Mouse (Mus musculus) retina, postnatal 1 day (tissue): ENCODE measurements at regions not wholly inside any gene's neighbourhood (a gene's known extent, or its start where the extent isn't known, plus 50 kb on each side); places are given as distances from the start of the nearest gene placed in this dataset.

Experiments used
- DNase-seq: peaks from one replicate; pipeline ENCODE4 v3.0.0-alpha.2; 2012

DNA sequence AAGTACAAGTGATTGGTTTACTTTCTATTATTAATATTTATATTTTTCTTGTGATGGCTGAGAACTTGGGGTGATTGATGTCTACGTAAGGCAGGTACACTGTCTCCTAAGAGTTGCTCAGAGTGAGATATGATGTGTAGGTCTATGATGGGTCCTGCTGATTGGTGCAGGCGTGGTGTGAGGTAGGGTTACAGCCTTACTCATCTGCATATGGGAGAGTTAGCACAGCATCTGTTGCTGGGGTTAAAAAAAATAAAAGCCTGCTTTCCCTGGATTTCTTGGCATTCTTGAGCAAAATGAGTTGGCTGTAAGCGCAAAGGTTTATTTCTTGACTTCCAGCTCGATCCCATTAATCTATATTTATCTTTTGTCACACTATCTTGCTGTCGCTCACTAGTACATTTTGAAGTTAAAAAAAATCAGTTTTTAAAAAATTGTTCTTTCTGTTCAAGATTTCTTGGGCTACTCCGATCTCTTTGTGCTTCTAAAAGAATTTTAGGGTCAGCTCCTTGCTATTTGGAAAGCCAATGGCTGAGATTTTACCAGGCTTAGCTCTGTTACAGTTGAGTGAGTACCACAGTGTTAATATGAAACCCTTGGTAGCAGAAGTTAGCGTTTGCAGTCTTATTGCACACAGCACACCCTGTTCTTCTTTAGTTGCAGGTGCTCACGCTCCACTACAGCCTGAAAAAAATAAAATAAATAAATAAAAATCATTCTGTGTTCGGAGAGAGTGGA lies 482.0 kb downstream of the Plekhb2 start:
- no peak for DNase-seq

DNA sequence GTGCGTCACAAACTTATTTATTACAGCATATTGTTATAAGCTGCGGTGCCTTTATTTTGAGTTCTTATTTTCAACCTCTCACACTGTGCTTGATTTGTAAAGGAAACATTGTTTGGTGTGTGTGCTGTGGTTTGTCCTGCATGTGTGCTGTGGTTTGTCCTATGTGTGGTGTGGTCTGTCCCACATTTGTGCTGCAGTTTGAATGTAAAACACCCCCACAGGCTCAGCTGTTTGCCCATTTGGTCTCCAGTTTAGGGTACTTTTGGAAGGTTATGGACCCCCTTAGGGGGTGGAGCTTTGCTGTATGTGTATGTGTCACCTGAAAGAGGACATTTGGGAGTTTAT lies 482.5 kb downstream of the Plekhb2 start:
- no peak for DNase-seq

DNA sequence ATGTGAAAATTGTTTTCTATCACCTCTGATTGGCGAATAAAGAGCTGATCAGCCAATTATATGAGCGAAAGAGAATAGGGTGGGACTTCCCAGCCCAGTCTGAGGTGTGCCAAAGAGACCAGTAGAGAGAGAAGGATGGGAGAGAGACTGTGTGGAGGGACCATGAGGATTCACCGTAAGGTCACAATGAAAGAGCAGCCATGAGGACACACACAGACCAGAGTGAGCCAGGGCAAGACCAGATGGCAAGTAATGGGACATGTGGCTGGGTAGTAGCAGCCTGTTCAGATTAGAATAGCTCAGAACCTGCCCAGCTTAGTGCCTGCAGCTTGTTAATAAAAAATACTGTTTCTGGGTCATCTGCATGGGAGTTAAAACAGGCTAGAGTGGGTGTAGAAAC lies 487.9 kb downstream of the Plekhb2 start:
- DNase-seq: peak; percentile 5

- DNase-seq: peak; percentile 25
These were observed 488.4 kb downstream of the Plekhb2 start for GRCm38 (mm10) chr1:35338184-35338583.

DNA sequence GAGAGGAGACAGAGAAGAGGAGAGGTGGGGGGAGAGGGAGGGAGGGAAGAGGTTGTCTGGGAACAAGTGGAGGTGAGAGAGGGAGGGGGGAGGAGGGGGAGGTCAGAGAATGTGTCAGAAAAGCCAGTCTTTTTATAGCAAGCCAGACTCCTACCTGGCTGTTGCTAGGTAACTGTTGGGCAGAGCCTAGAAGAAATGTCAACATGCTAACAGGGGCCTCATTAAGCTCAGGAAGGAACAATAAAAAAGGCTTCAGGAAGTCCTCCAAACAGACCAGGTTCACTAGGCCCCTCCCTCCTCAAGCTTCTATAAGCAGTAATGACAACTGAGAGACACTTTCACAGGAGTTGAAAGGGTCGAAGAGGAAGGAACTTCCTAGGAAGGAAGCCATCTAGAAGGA lies 494.8 kb downstream of the Plekhb2 start:
- DNase-seq: no peak

- DNase-seq: no peak
These were observed 498.5 kb downstream of the Plekhb2 start for GRCm38 (mm10) chr1:35348294-35348693.

- DNase-seq: peak; percentile 9
These were observed 509.2 kb downstream of the Plekhb2 start for GRCm38 (mm10) chr1:35358981-35359380.

DNA sequence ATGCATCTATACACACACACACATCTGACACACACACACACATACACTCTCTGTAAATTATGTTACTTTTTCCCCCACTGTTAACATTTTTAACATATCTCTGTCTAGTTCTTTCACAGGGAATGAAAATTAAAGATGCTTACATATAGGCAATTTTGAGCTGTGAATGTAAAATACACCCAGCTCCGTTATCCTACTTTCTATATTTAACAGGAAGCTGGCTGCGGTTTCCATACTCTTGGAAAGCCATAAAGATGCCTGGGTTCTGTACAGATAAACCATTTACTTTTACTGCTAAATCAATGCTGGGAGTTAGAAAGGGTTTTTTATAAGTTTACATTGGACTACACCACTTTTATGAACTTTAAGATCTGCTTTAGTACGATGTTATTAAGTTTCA lies 511.7 kb downstream of the Plekhb2 start:
- no peak for DNase-seq

GRCm38 (mm10) chr1:35362836-35363235 lies 513.1 kb downstream of the Plekhb2 start:
- DNase-seq: no peak

DNA sequence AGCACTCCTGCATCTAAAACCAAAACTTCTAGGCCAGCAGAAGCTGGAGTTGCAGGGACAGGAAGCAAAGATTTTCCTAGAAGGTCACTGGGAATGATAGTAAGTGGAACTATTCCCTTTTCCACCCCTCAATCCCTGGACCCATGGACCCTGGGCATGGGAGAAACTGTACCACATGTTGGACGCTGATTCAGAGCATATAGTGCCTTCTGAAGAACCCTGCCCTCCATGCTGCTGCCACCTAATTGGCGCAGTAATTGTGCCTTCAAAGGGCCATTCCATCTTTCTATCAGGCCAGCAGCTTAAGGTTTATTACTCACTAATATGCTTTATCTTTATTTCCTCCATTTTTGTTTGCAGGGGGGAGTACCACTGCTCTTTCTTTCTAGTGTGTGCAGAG lies 516.8 kb downstream of the Plekhb2 start:
- no peak for DNase-seq

DNA sequence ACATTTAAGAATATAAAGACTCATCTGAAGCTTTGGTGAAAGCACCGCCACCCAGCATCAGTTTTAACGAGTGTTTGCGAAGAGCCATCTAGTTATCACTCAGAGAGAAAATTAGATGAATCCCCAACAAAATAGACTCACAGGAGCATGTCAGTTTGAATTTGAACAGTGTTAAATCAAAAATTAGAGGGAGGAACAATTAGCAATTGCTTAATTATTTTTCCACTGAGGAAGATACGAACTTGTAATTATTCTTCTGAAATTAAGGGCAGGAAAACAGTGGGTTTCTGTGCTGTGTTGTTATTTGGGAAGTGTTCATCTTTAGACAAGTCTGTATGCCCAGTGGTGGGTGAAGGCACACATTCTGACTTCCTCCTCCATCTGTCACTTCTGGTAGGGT lies 523.0 kb downstream of the Plekhb2 start:
- DNase-seq: peak; percentile 59

GRCm38 (mm10) chr1:35380633-35381385 lies 531.0 kb downstream of the Plekhb2 start:
- no peak for DNase-seq

DNA sequence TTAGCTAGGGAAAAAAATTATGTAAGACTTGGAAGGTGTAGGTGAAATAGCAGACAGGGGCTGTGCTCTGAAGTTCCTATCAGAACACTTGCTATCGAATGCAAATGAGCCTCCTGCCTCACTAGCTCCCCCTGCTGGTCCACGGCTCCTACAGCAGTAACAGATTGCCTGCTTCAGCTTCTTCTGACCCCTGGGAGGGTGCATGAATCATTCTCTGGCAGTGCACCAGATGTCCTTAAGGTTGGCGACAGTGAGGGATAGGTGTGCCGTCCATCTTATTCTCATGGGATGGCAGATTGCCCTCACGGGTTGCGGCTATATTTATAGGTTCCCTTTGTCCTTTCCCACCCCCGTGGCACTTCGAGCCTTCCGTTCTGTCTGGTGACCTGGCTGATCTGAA lies 535.7 kb downstream of the Plekhb2 start:
- peak; percentile 75 for DNase-seq

DNA sequence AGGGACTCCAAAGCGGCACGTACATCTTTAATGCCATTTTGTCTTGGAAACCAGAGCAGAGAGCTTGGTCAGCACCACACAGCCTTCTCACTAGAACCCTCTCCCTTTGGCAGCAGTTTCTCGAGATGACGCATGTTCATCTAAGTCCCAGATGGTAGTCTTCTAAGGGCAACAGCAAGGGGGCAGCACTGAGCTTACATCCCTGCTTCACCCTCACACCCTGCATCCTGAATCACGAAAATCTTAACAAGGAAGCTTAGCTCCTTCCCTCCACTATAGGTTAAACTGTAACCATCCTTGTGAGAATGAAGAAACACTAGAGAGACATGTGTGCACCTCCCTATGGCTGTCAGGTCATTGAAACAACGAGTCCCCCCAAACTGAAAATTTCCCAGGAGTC lies 538.4 kb downstream of the Plekhb2 start:
- DNase-seq: peak; percentile 62

- no peak for DNase-seq
These were observed 540.6 kb downstream of the Plekhb2 start for GRCm38 (mm10) chr1:35390371-35390770.

DNA sequence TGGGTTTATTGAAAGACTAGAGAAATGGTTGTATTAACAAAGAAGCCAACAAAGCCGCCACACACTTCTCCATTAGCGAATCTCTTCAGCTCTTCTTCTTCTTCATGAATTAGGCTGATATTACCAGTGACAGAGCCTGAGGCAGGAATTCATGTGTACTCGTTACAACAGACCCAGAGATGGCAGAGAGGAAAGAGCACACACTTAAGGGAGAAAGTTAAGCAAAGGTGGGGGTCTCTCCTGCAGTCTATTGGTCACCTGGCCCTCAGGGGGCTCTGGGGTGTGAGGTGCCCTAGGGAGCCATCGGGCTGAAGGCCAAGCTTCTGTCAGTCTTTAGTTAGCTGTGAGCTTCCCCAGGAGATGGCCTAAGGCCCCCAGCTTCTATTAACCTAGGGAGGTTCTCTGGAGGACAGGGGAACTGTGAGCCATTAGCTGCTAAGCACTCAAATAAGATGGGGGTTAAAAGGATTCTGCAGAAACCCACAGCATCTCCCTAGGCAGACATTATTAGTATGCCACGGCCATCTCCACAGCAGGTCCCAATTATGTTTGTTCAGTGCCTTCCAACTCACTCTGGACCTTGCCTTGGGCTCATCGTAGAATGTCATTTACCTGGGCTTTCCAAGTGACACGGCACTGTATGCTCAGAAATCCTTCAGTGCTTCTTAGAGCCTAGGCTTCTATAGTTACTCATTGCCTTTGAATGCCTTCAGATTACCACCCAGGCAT lies 541.2 kb downstream of the Plekhb2 start:
- no peak for DNase-seq

DNA sequence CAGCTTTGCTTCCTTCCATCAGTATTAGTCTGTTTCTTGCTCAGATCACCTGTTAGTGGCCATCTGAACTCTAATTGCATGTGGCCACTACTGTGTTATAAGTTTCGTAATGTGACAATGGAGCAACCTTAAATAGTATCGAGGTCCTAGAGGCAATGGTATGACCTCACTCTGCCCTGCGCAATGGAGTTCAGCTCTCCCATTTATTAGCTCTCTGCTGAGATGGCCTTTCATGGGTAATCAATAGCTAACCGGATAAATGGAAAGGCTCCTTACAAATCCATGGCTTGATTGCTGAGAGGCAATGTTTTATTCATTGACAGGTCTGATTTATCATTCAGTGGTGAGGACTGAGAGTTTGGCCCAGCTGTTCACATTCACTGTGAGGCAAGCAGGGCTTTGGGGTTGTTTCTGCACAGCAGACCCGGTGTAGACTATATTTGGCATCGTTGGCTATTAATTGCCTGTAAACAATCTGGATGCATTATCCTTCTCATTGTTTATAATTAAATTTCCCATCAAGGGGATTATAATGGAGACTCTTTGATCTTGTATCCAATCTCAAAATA lies 543.9 kb downstream of the Plekhb2 start:
- no peak for DNase-seq

- DNase-seq: no peak
These were observed 551.0 kb downstream of the Plekhb2 start for GRCm38 (mm10) chr1:35400674-35401359.

DNA sequence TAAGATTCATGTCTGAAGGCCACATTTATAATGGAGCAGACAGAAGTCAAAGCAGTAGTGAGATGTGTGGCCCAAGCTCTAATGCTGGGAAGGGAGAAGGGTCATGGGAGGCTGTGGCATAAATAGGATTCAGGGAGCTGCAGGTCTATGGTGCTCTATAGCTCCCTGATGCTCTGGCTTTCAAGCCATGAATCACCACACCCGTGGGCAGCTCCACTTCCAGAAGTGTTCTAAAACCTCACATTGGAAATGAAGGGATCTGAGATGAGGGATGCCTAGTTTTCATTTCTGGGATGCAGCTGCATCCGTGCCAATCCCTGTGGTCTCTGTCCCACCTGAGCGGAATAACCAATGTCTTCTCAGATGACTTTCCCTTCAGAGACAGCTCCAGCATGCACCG lies 553.2 kb downstream of the Plekhb2 start:
- DNase-seq: no peak

GRCm38 (mm10) chr1:35405418-35405817 lies 555.6 kb downstream of the Plekhb2 start:
- DNase-seq: no peak

DNA sequence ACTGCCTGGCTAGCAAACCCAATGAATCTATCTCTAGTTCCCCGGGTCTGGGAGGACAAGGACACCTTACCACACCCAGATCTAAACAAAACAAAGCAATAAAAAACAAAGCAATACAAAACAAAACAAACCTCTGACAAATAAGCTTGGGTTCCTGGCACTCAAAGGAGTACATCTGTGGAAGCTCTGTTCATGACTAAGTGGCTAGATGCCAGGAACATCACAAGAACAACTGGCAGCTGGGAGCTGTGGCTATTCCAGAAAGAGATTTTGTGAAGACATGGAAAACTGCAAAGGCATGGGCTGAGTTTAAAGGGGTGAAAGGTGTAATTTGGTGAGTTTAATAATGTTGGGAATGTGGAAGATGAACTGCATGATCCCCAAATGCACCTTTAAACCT lies 565.9 kb downstream of the Plekhb2 start:
- no peak for DNase-seq

- DNase-seq: no peak
These were observed 578.5 kb downstream of the Plekhb2 start for GRCm38 (mm10) chr1:35428126-35428840.
